Mouse (Mus musculus): ENCODE measurements around the gene Pde8b. TPM values are rescaled to one million over a fixed set of nuclear protein-coding genes. Genes with fewer than 3 reads are reported as not detected.

Gene Pde8b
- polyA plus RNA-seq (2014; fragmentation: Nextera tagmentation; extraction: Ambion mirVana): 1.9 and 2.3 TPM in 2 replicates

- Histone ChIP-seq H3K9me3 (ENCODE audit: control insufficient read depth, low read length) (no peaks in the 10 kb centered on the region), H3K4me2 (peak within 1 kb of the TSS; percentile 67), H3K27me3 (ENCODE audit: control insufficient read depth, insufficient read depth, low read length) (peaks cover 5% of the 10 kb centered on the region; the same call in 1 of the 2 replicates), H3K9ac (ENCODE audit: low read length) (0 out of 2 replicates have a peak within 1 kb of the TSS, but pooled peaks have one; percentile 18), H3K36me3 (ENCODE audit: control insufficient read depth, insufficient read depth, low read length) (no peaks in the 10 kb centered on the region), H3K4me1 (ENCODE audit: control insufficient read depth, insufficient read depth, low read length) (no peaks in the 10 kb centered on the region), H3K4me3 (ENCODE audit: low read depth, low read length) (peak within 1 kb of the TSS; percentile 35), H3K27ac (ENCODE audit: low read depth, low read length) (no peak within 1 kb of the TSS)
- WGBS: 4% methylated on average over 37 of the region's 37 CpGs
- DNase-seq (ENCODE audit: low spot score, missing footprints) (peak; percentile 93), ATAC-seq (ENCODE audit: low FRiP score) (no peak)
Observed at GRCm38 (mm10) chr13:95249511-95250456, at the start of gene Pde8b. Gene Pde8b, minus strand, starts transcription at chr13:95250336.

- ATAC-seq (ENCODE audit: low FRiP score) (no peak), DNase-seq (ENCODE audit: low spot score, missing footprints) (no peak)
- H3K9me3 ChIP-seq (ENCODE audit: control insufficient read depth, low read length): no peaks in the 10 kb centered on the region
- H3K4me2 ChIP-seq: no peak overlapping the region
- 50% methylated on average over 4 of the region's 4 CpGs for WGBS
- no peaks in the 10 kb centered on the region for H3K36me3 ChIP-seq (ENCODE audit: control insufficient read depth, insufficient read depth, low read length)
- no peak overlapping the region for H3K9ac ChIP-seq (ENCODE audit: low read length)
- no peaks in the 10 kb centered on the region for H3K4me1 ChIP-seq (ENCODE audit: control insufficient read depth, insufficient read depth, low read length)
- no peak overlapping the region for H3K4me3 ChIP-seq (ENCODE audit: low read depth, low read length)
- no peaks in the 10 kb centered on the region for H3K27me3 ChIP-seq (ENCODE audit: control insufficient read depth, insufficient read depth, low read length)
- no peak overlapping the region for H3K27ac ChIP-seq (ENCODE audit: low read depth, low read length)
Observed at GRCm38 (mm10) chr13:95291983-95292382, 41.8 kb upstream of the Pde8b start.

- H3K4me2 ChIP-seq: no peak overlapping the region
- no peaks in the 10 kb centered on the region for H3K4me1 ChIP-seq (ENCODE audit: control insufficient read depth, insufficient read depth, low read length)
- ATAC-seq (ENCODE audit: low FRiP score): no peak
- WGBS: 86% methylated on average over 7 of the region's 7 CpGs
- no peaks in the 10 kb centered on the region for H3K27me3 ChIP-seq (ENCODE audit: control insufficient read depth, insufficient read depth, low read length)
- H3K27ac ChIP-seq (ENCODE audit: low read depth, low read length): no peak overlapping the region
- no peak overlapping the region for H3K9ac ChIP-seq (ENCODE audit: low read length)
- no peaks in the 10 kb centered on the region for H3K36me3 ChIP-seq (ENCODE audit: control insufficient read depth, insufficient read depth, low read length)
- no peak overlapping the region for H3K4me3 ChIP-seq (ENCODE audit: low read depth, low read length)
- H3K9me3 ChIP-seq (ENCODE audit: control insufficient read depth, low read length): no peaks in the 10 kb centered on the region
- DNase-seq (ENCODE audit: low spot score, missing footprints): no peak
Observed at GRCm38 (mm10) chr13:95288027-95288426, 37.9 kb upstream of the Pde8b start.

- H3K27me3 ChIP-seq (ENCODE audit: control insufficient read depth, insufficient read depth, low read length): no peaks in the 10 kb centered on the region
- peak; percentile 74 for ATAC-seq (ENCODE audit: low FRiP score)
- no peak overlapping the region for H3K4me2 ChIP-seq
- H3K36me3 ChIP-seq (ENCODE audit: control insufficient read depth, insufficient read depth, low read length): no peaks in the 10 kb centered on the region
- WGBS: 8% methylated on average over 7 of the region's 7 CpGs
- H3K9me3 ChIP-seq (ENCODE audit: control insufficient read depth, low read length): no peaks in the 10 kb centered on the region
- H3K4me3 ChIP-seq (ENCODE audit: low read depth, low read length): no peak overlapping the region
- H3K9ac ChIP-seq (ENCODE audit: low read length): no peak overlapping the region
- no peak overlapping the region for H3K27ac ChIP-seq (ENCODE audit: low read depth, low read length)
- DNase-seq (ENCODE audit: low spot score, missing footprints): peak; percentile 88
- no peaks in the 10 kb centered on the region for H3K4me1 ChIP-seq (ENCODE audit: control insufficient read depth, insufficient read depth, low read length)
Observed at GRCm38 (mm10) chr13:95286989-95287388, 36.9 kb upstream of the Pde8b start.

- Histone ChIP-seq H3K4me1 (ENCODE audit: control insufficient read depth, insufficient read depth, low read length) (no peaks in the 10 kb centered on the region), H3K27me3 (ENCODE audit: control insufficient read depth, insufficient read depth, low read length) (no peaks in the 10 kb centered on the region), H3K36me3 (ENCODE audit: control insufficient read depth, insufficient read depth, low read length) (no peaks in the 10 kb centered on the region), H3K27ac (ENCODE audit: low read depth, low read length) (no peak overlapping the region), H3K9me3 (ENCODE audit: control insufficient read depth, low read length) (no peaks in the 10 kb centered on the region), H3K4me3 (ENCODE audit: low read depth, low read length) (no peak overlapping the region), H3K4me2 (no peak overlapping the region), H3K9ac (ENCODE audit: low read length) (no peak overlapping the region)
- DNase-seq (ENCODE audit: low spot score, missing footprints): no peak
- ATAC-seq (ENCODE audit: low FRiP score): peak; percentile 40; the same call in 1 of the 2 replicates
- WGBS: 33% methylated on average over 6 of the region's 7 CpGs
Observed at GRCm38 (mm10) chr13:95281740-95282673, 31.9 kb upstream of the Pde8b start.

GRCm38 (mm10) chr13:95278426-95279025 lies 28.4 kb upstream of the Pde8b start:
- no peaks in the 10 kb centered on the region for H3K4me1 ChIP-seq (ENCODE audit: control insufficient read depth, insufficient read depth, low read length)
- H3K4me2 ChIP-seq: no peak overlapping the region
- no peak overlapping the region for H3K4me3 ChIP-seq (ENCODE audit: low read depth, low read length)
- H3K9me3 ChIP-seq (ENCODE audit: control insufficient read depth, low read length): no peaks in the 10 kb centered on the region
- ATAC-seq (ENCODE audit: low FRiP score): no peak
- no peak overlapping the region for H3K27ac ChIP-seq (ENCODE audit: low read depth, low read length)
- WGBS: 92% methylated on average over 4 of the region's 4 CpGs
- no peaks in the 10 kb centered on the region for H3K27me3 ChIP-seq (ENCODE audit: control insufficient read depth, insufficient read depth, low read length)
- H3K9ac ChIP-seq (ENCODE audit: low read length): no peak overlapping the region
- DNase-seq (ENCODE audit: low spot score, missing footprints): no peak
- no peaks in the 10 kb centered on the region for H3K36me3 ChIP-seq (ENCODE audit: control insufficient read depth, insufficient read depth, low read length)

GRCm38 (mm10) chr13:95264691-95265090 lies 14.6 kb upstream of the Pde8b start:
- WGBS: 90% methylated on average over 5 of the region's 5 CpGs

GRCm38 (mm10) chr13:95260886-95261789 lies 11.0 kb upstream of the Pde8b start:
- Histone ChIP-seq H3K36me3 (ENCODE audit: control insufficient read depth, insufficient read depth, low read length) (no peaks in the 10 kb centered on the region), H3K4me3 (ENCODE audit: low read depth, low read length) (no peak overlapping the region), H3K27me3 (ENCODE audit: control insufficient read depth, insufficient read depth, low read length) (no peaks in the 10 kb centered on the region), H3K27ac (ENCODE audit: low read depth, low read length) (no peak overlapping the region), H3K9ac (ENCODE audit: low read length) (no peak overlapping the region), H3K9me3 (ENCODE audit: control insufficient read depth, low read length) (no peaks in the 10 kb centered on the region), H3K4me1 (ENCODE audit: control insufficient read depth, insufficient read depth, low read length) (no peaks in the 10 kb centered on the region), H3K4me2 (no peak overlapping the region)
- DNase-seq (ENCODE audit: low spot score, missing footprints) (peak; percentile 12), ATAC-seq (ENCODE audit: low FRiP score) (no peak)
- 77% methylated on average over 8 of the region's 9 CpGs for WGBS

More at GRCm38 (mm10) chr13:95264691-95265090, 14.6 kb upstream of the Pde8b start:
- ATAC-seq (ENCODE audit: low FRiP score): no peak
- Histone ChIP-seq H3K9ac (ENCODE audit: low read length) (no peak overlapping the region), H3K36me3 (ENCODE audit: control insufficient read depth, insufficient read depth, low read length) (no peaks in the 10 kb centered on the region), H3K4me3 (ENCODE audit: low read depth, low read length) (no peak overlapping the region), H3K9me3 (ENCODE audit: control insufficient read depth, low read length) (no peaks in the 10 kb centered on the region), H3K27me3 (ENCODE audit: control insufficient read depth, insufficient read depth, low read length) (no peaks in the 10 kb centered on the region), H3K27ac (ENCODE audit: low read depth, low read length) (no peak overlapping the region), H3K4me2 (no peak overlapping the region), H3K4me1 (ENCODE audit: control insufficient read depth, insufficient read depth, low read length) (no peaks in the 10 kb centered on the region)
- DNase-seq (ENCODE audit: low spot score, missing footprints): peak; percentile 53

Data from midbrain, embryonic 11.5 days (tissue).